Mouse (Mus musculus): ENCODE data around the gene Tnrc6b.

- TF ChIP-seq TAL1 (IDR thresholded peaks at IDR 0.05; ENCODE audit: low read length) = no peak
- TF ChIP-seq GATA1 (IDR thresholded peaks at IDR 0.05; ENCODE audit: low read length) = no peak
Observed at GRCm38 (mm10) chr15:80780154-80780751, 69.1 kb downstream of the Tnrc6b start.

Measured in erythroblast, embryonic 14.5 days (primary cell).